Mouse (Mus musculus): Measurements from ENCODE around the gene Cactin. TPM values are rescaled to one million over a fixed set of nuclear protein-coding genes. Genes with fewer than 3 reads are reported as not detected.

Gene Cactin
- polyA plus RNA-seq, 1 experiment from 2014 or later = 30.5 TPM

DNA sequence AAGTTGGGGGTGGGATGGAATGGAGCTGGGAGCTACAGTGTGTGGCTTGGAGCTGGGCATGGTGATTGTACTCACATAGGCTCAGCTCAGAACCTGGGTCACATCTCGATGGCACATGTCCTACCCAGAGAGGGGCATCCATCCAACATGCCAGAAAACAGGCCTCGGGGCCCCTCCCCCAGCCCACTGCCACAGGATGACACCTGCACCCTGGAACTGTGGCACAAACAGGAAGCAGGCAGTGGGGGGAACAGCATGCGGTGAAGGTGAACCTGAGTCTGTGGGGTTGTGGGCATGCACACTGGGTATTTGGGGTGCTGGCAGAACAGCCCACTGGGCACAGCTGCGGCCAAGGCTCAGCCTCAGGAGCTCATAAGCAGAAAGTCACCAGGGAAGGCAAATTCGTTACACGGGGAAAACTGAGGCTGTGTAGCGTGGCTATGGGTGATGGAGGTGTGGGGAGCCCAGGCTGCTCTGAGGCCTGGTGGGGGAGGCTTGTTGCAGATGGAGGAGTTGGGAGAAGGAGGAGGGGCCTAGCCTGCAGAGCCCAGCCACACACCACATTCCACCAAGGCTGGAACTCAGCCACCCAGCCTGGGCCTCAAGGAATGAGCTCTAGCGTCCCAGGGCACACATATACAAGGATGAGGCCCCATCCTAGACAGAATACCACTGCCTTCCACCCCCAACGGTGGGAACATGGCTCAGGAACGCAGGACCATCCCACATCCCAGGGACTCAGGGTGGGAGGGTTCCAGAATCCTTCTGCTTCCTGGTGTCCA lies 8.5 kb downstream of the Cactin start:
- no peaks in the 10 kb centered on the region; the same call in 1 of the 2 replicates for H3K4me1 ChIP-seq (ENCODE audit: control insufficient read depth, insufficient read depth, low read length)
- no peak overlapping the region for H3K4me3 ChIP-seq (ENCODE audit: low read depth, low read length)
- peaks cover 17% of the 10 kb centered on the region for H3K36me3 ChIP-seq (replicated peaks; ENCODE audit: control insufficient read depth, insufficient read depth, low read depth, low read length)
- H3K9me3 ChIP-seq (replicated peaks; ENCODE audit: control insufficient read depth, low read length) = no peaks in the 10 kb centered on the region
- no peak overlapping the region; the same call in 1 of the 2 replicates for H3K9ac ChIP-seq (replicated peaks; ENCODE audit: low read length)
- no peak for ATAC-seq (replicated peaks; ENCODE audit: insufficient number of reproducible peaks, low FRiP score, low TSS enrichment, low read depth)
- no peak overlapping the region; the same call in 1 of the 2 replicates for H3K27ac ChIP-seq (replicated peaks; ENCODE audit: low read depth, low read length)
- no peak for DNase-seq (ENCODE audit: low spot score)
- H3K4me2 ChIP-seq (ENCODE audit: low read depth, low read length) = no peak overlapping the region
- H3K27me3 ChIP-seq (ENCODE audit: control insufficient read depth, insufficient read depth, low read length) = peaks cover 10% of the 10 kb centered on the region; the same call in 1 of the 2 replicates
- WGBS = 66% methylated on average over 10 of the region's 10 CpGs

DNA sequence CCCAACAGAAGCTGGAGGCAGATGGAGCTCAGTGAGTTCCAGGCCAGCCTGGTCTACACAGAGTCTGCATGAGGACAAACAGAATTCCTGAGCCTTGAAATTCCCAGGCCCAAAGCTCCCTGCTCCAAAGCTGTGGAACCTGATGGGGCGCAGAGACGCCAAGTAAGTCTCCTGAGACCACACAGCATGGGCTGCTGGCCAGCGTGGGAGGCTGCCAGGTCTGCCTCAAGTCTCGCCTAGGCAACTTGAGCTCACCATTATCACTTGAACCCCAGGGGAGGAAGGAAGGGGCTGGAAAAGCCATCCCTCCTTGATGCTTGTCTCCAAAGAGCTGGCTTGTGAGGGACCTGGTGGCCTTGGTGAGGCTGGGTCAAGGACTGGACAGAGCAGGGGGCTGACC lies 9.1 kb downstream of the Cactin start:
- Histone ChIP-seq H3K9ac (replicated peaks; ENCODE audit: low read length) (no peak overlapping the region), H3K27me3 (ENCODE audit: control insufficient read depth, insufficient read depth, low read length) (peaks cover 10% of the 10 kb centered on the region; the same call in 1 of the 2 replicates)

DNA sequence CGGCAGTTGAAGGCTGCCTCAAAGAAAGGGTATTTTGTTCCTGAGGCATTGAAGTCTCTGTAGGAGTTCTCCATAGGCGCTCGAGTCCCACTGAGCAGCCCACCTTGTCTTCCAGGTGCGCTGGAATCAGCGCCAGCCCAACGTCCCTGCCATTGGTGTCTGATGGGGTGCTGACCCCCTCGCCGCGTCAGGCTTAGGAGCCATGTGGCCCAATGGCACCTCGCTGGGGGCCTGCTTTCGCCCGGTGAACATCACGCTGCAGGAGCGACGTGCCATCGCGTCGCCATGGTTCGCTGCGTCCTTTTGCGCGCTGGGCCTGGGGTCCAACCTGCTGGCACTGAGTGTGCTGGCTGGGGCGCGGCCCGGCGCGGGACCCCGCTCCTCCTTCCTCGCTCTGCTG lies 11.4 kb downstream of the Cactin start:
- no peak overlapping the region for H3K27ac ChIP-seq (replicated peaks; ENCODE audit: low read depth, low read length)
- no peaks in the 10 kb centered on the region for H3K36me3 ChIP-seq (replicated peaks; ENCODE audit: control insufficient read depth, insufficient read depth, low read depth, low read length)
- no peaks in the 10 kb centered on the region for H3K9me3 ChIP-seq (replicated peaks; ENCODE audit: control insufficient read depth, low read length)
- ATAC-seq (replicated peaks; ENCODE audit: insufficient number of reproducible peaks, low FRiP score, low TSS enrichment, low read depth) (no peak), DNase-seq (ENCODE audit: low spot score) (no peak)
- peaks cover 5% of the 10 kb centered on the region for H3K4me1 ChIP-seq (ENCODE audit: control insufficient read depth, insufficient read depth, low read length)
- H3K4me2 ChIP-seq (ENCODE audit: low read depth, low read length) = peak overlapping the region; percentile 19
- peak overlapping the region; percentile 6; the same call in 1 of the 2 replicates for H3K4me3 ChIP-seq (ENCODE audit: low read depth, low read length)
- WGBS = 10% methylated on average over 29 of the region's 29 CpGs
- peak overlapping the region; percentile 39 for H3K9ac ChIP-seq (replicated peaks; ENCODE audit: low read length)
- H3K27me3 ChIP-seq (ENCODE audit: control insufficient read depth, insufficient read depth, low read length) = peaks cover 10% of the 10 kb centered on the region; the same call in 1 of the 2 replicates

More for the DNA sequence above, 9.1 kb downstream of the Cactin start:
- H3K4me3 ChIP-seq (ENCODE audit: low read depth, low read length) = no peak overlapping the region
- no peaks in the 10 kb centered on the region; the same call in 1 of the 2 replicates for H3K4me1 ChIP-seq (ENCODE audit: control insufficient read depth, insufficient read depth, low read length)
- WGBS = 63% methylated on average over 4 of the region's 4 CpGs
- DNase-seq (ENCODE audit: low spot score) = no peak
- H3K27ac ChIP-seq (replicated peaks; ENCODE audit: low read depth, low read length) = no peak overlapping the region
- no peaks in the 10 kb centered on the region for H3K9me3 ChIP-seq (replicated peaks; ENCODE audit: control insufficient read depth, low read length)
- no peak for ATAC-seq (replicated peaks; ENCODE audit: insufficient number of reproducible peaks, low FRiP score, low TSS enrichment, low read depth)
- no peak overlapping the region for H3K4me2 ChIP-seq (ENCODE audit: low read depth, low read length)
- H3K36me3 ChIP-seq (replicated peaks; ENCODE audit: control insufficient read depth, insufficient read depth, low read depth, low read length) = peaks cover 16% of the 10 kb centered on the region

DNA sequence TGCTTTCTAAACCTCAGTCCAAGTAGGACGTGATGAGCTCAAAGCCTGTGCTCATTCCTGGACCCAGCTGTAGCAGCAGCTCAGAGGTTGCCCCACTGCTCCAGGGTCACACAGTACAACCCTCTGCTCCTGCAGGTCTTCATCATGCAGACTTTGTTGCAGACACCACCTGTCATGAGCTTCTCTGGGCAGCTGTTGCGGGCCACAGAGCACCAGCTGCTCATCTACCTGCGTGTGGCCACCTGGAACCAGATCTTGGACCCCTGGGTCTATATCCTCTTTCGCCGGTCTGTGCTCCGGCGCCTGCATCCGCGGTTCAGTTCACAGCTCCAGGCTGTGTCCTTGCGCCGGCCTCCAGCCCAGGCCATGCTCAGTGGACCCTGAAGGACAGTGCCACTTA lies 13.4 kb downstream of the Cactin start:
- Histone ChIP-seq H3K36me3 (replicated peaks; ENCODE audit: control insufficient read depth, insufficient read depth, low read depth, low read length) (no peaks in the 10 kb centered on the region), H3K4me3 (ENCODE audit: low read depth, low read length) (no peak overlapping the region), H3K4me1 (ENCODE audit: control insufficient read depth, insufficient read depth, low read length) (peaks cover 5% of the 10 kb centered on the region), H3K27me3 (ENCODE audit: control insufficient read depth, insufficient read depth, low read length) (peaks cover 10% of the 10 kb centered on the region; the same call in 1 of the 2 replicates), H3K4me2 (ENCODE audit: low read depth, low read length) (no peak overlapping the region), H3K27ac (replicated peaks; ENCODE audit: low read depth, low read length) (no peak overlapping the region), H3K9me3 (replicated peaks; ENCODE audit: control insufficient read depth, low read length) (no peaks in the 10 kb centered on the region), H3K9ac (replicated peaks; ENCODE audit: low read length) (no peak overlapping the region)
- 63% methylated on average over 11 of the region's 11 CpGs for WGBS
- ATAC-seq (replicated peaks; ENCODE audit: insufficient number of reproducible peaks, low FRiP score, low TSS enrichment, low read depth) (no peak), DNase-seq (ENCODE audit: low spot score) (no peak)

DNA sequence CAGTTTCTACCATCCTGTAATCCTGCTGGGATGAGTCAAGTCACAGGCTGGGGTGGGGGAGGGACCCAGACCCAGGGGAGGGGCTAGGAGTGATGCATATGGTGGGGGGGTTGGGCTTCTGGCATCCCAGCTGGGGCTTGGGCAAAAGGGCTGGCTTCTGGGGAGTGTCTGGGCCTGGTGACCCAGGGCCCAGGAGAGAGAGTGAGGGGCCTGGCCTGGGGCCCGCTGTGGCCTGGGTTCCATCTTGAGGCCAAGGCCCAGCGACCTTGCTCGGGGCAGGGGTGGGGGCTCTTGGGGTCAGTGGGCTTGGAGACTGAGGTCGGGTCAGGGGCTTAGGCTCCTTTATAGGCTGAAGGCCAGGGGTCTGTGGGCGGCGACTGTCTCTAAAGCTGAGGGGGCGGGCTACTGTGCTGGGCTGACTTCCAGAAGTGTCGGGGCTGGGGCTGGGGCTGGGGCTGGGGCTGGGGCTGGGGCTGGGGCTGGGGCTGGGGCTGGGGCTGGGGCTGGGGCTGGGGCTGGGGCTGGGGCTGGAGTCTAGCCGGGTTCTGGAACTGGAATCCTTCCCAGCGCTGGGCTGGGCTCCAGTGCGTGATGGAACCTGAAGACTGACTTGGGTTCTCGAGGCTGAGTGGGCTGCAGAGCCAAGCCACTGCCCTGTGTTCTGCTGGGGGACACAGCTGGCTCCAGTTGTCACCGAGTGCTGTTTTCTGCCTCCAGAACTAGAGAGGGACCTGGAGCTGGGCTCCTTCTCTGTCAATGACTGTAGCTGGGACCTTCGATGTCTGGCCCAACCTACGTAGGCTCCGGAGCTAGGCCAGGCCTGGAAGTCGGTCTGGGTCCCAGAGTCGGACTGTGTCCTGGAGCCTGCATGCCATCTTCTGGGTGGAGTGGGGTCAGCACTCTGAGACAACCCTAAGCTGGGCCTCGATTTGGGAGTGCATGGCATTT lies 14.8 kb downstream of the Cactin start:
- Histone ChIP-seq H3K9ac (replicated peaks; ENCODE audit: low read length) (peak overlapping the region; percentile 18), H3K4me1 (ENCODE audit: control insufficient read depth, insufficient read depth, low read length) (peaks cover 5% of the 10 kb centered on the region), H3K27me3 (ENCODE audit: control insufficient read depth, insufficient read depth, low read length) (peaks cover 10% of the 10 kb centered on the region; the same call in 1 of the 2 replicates), H3K36me3 (replicated peaks; ENCODE audit: control insufficient read depth, insufficient read depth, low read depth, low read length) (no peaks in the 10 kb centered on the region), H3K4me2 (ENCODE audit: low read depth, low read length) (no peak overlapping the region; the same call in 1 of the 2 replicates), H3K4me3 (ENCODE audit: low read depth, low read length) (no peak overlapping the region), H3K27ac (replicated peaks; ENCODE audit: low read depth, low read length) (no peak overlapping the region), H3K9me3 (replicated peaks; ENCODE audit: control insufficient read depth, low read length) (no peaks in the 10 kb centered on the region)
- 35% methylated on average over 18 of the region's 19 CpGs for WGBS
- ATAC-seq (replicated peaks; ENCODE audit: insufficient number of reproducible peaks, low FRiP score, low TSS enrichment, low read depth) = peak; percentile 44; the same call in 1 of the 2 replicates
- DNase-seq (ENCODE audit: low spot score) = peak; percentile 45

DNA sequence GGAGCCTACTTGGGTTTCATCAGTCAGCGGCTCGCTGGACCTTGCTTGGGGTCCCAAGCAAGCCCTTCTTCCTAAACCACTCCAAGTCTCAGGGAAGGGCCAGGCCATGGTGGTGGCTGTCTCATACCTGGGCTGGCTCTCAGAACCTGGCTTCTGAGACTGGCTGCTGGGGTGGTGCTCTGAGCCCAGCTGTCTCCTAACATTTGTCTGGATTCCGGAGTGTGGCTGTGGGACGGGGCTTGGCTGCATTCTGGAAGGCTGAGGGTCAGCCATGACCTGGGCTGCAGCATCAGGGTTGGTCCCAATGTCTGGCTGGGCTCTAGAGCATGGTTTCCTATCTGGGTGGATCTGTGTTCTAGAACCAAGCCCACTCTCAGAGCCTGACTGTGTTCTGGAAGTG lies 15.7 kb downstream of the Cactin start:
- Histone ChIP-seq H3K9ac (replicated peaks; ENCODE audit: low read length) (no peak overlapping the region), H3K4me1 (ENCODE audit: control insufficient read depth, insufficient read depth, low read length) (peaks cover 5% of the 10 kb centered on the region), H3K27me3 (ENCODE audit: control insufficient read depth, insufficient read depth, low read length) (peaks cover 16% of the 10 kb centered on the region; the same call in 1 of the 2 replicates), H3K4me3 (ENCODE audit: low read depth, low read length) (no peak overlapping the region), H3K27ac (replicated peaks; ENCODE audit: low read depth, low read length) (no peak overlapping the region), H3K4me2 (ENCODE audit: low read depth, low read length) (no peak overlapping the region), H3K36me3 (replicated peaks; ENCODE audit: control insufficient read depth, insufficient read depth, low read depth, low read length) (no peaks in the 10 kb centered on the region), H3K9me3 (replicated peaks; ENCODE audit: control insufficient read depth, low read length) (no peaks in the 10 kb centered on the region)
- no peak for ATAC-seq (replicated peaks; ENCODE audit: insufficient number of reproducible peaks, low FRiP score, low TSS enrichment, low read depth)
- 92% methylated on average over 4 of the region's 4 CpGs for WGBS
- DNase-seq (ENCODE audit: low spot score) = no peak

DNA sequence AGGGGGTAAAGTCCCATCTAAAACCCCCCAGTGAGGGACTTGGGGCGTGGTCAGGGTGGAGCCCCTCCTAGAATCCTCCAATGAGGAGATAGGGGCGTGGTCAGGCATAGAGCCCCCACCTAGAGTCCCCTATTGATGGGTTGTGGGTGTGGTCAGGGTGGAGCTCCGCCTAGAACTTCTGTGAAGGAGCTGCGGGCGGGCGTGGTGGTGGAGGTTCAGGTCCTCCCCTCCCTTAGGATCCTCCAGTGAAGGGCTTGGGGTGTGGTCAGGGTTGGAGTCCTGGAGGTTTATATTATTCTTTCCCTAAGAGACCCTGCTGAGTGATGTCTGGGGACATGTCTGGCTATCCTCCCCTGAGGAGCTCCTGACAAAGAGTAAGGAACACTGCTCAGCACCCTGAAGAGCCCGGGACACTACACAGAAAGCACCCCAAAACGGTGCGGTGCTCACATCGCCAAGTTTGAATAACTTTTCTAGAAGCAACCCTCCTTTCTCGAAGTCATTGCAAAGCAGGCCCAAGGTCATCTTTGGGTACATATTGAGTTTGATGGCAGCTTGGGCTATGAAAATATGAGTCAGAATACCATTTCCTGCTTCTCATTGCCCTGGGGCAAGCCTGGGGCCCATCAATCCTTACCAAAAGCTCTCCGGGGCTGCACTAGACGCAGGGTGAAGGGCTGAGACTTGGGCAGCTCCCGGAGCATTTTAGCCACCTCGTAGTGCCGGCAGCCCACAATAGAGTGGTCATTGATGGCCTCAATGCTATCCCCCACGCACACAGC lies 19.8 kb downstream of the Cactin start:
- Histone ChIP-seq H3K9me3 (replicated peaks; ENCODE audit: control insufficient read depth, low read length) (no peaks in the 10 kb centered on the region), H3K4me3 (ENCODE audit: low read depth, low read length) (no peak overlapping the region), H3K27ac (replicated peaks; ENCODE audit: low read depth, low read length) (no peak overlapping the region), H3K27me3 (ENCODE audit: control insufficient read depth, insufficient read depth, low read length) (peaks cover 34% of the 10 kb centered on the region), H3K9ac (replicated peaks; ENCODE audit: low read length) (no peak overlapping the region), H3K4me2 (ENCODE audit: low read depth, low read length) (no peak overlapping the region), H3K36me3 (replicated peaks; ENCODE audit: control insufficient read depth, insufficient read depth, low read depth, low read length) (no peaks in the 10 kb centered on the region; the same call in 1 of the 2 replicates), H3K4me1 (ENCODE audit: control insufficient read depth, insufficient read depth, low read length) (peaks cover 6% of the 10 kb centered on the region; the same call in 1 of the 2 replicates)
- WGBS = 35% methylated on average over 17 of the region's 17 CpGs
- DNase-seq (ENCODE audit: low spot score) (no peak), ATAC-seq (replicated peaks; ENCODE audit: insufficient number of reproducible peaks, low FRiP score, low TSS enrichment, low read depth) (no peak)

Measured in embryonic facial prominence, embryonic 11.5 days (tissue).